Mouse (Mus musculus) hindbrain, embryonic 12.5 days (tissue): Measurements from ENCODE around the gene D630023F18Rik. TPM values are rescaled to one million over a fixed set of nuclear protein-coding genes. Genes with fewer than 3 reads are reported as not detected.

Source experiments
- ATAC-seq: fragments of 200-750 bp; cut with Nextera tagmentation; 2 replicates; pipeline ENCODE4 v1.8.0; 2017; ENCODE audit warnings: moderate TSS enrichment; ENCODE audit not compliant: low FRiP score
- H3K27ac ChIP-seq: fragments of 300-500 bp; sonication (generic); 2 replicates; pipeline ENCODE4 v1.5.1; 2016; ENCODE audit warnings: mild to moderate bottlenecking
- H3K27me3 ChIP-seq: fragments of 300-500 bp; sonication (generic); 2 replicates; pipeline ENCODE4 v1.6.1; 2016; ENCODE audit warnings: mild to moderate bottlenecking
- H3K36me3 ChIP-seq: fragments of 300-500 bp; sonication (generic); 2 replicates; pipeline ENCODE4 v1.6.1; 2016; ENCODE audit warnings: mild to moderate bottlenecking
- H3K4me1 ChIP-seq: fragments of 300-500 bp; sonication (generic); 2 replicates; pipeline ENCODE4 v1.6.1; 2016
- H3K4me2 ChIP-seq: fragments of 300-500 bp; sonication (generic); replicated peaks from 2 replicates; pipeline ENCODE4 v1.6.1; 2016; ENCODE audit warnings: mild to moderate bottlenecking
- H3K4me3 ChIP-seq: fragments of 300-500 bp; sonication (generic); 2 replicates; pipeline ENCODE4 v1.5.1; 2016; ENCODE audit warnings: mild to moderate bottlenecking
- H3K9ac ChIP-seq: fragments of 300-500 bp; sonication (generic); 2 replicates; pipeline ENCODE4 v1.6.1; 2016; ENCODE audit warnings: mild to moderate bottlenecking, moderate library complexity
- H3K9me3 ChIP-seq: fragments of 300-500 bp; sonication (generic); replicated peaks from 2 replicates; pipeline ENCODE4 v1.6.1; 2016; ENCODE audit warnings: mild to moderate bottlenecking
- WGBS: fragments of 180-500 bp; shearing (Covaris S2); methylation state at CpG from one replicate; pipeline ENCODE4 v1.1.7; 2016; 5-methylcytosine and 5-hydroxymethylcytosine counted together
- polyA plus RNA-seq: library from polyadenylated mRNA; unstranded; fragments of >200 nt; fragmentation: Nextera tagmentation; extraction: Ambion mirVana; gene quantifications from 2 replicates; pipeline ENCODE4 v1.2.1, GENCODE M21; 2016

The D630023F18Rik gene
- polyA plus RNA-seq, 1 experiment from 2014 or later, result 0.39 TPM

DNA sequence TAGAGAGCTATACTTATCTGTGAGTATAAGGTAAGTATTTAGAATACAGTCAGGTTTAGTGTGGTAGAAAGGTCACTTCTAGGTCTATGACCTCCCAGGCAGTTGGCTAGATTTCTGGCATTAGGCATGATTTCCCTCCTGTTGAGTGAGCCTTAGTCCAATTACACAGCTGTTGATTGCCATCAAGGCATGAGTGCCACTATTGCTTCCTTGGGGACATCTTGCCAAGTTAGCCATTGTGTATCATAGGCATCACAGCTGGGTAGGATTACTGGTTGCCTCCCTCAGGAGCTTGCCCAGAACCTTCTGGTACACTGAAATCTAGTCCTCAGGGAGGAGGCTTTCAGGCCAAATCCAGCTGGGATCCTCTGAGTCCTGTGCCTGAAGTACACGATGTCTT, 9.8 kb upstream of the D630023F18Rik start:
- no peaks in the 10 kb centered on the region for H3K36me3 ChIP-seq
- H3K4me1 ChIP-seq, result no peaks in the 10 kb centered on the region
- H3K27ac ChIP-seq, result no peak overlapping the region
- no peaks in the 10 kb centered on the region for H3K9me3 ChIP-seq
- no peaks in the 10 kb centered on the region for H3K27me3 ChIP-seq
- H3K4me2 ChIP-seq, result no peak overlapping the region
- no peak overlapping the region for H3K9ac ChIP-seq
- no peak for ATAC-seq
- 80% methylated on average over 1 of the region's 1 CpGs for WGBS
- H3K4me3 ChIP-seq, result no peak overlapping the region

DNA sequence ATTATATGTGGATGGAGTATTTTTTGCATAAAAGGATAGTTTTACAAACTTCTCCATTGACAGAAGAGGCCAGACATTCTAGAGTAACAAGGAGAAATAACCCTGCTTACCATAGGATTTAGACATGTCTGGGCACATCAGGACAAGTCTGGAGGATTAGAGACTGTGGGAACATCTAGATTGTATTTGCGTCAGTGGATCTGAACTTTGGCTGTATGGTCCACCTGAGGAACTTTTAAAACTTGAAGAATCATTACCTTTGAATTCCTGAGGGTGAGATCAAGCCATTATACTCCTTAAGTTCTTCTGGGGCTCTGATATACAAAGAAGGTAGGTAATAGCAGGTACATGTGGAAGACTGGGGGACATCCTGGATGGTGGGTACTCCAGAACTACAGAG, 8.7 kb upstream of the D630023F18Rik start:
- ATAC-seq, result no peak
- Histone ChIP-seq H3K4me3 (no peak overlapping the region), H3K4me2 (no peak overlapping the region), H3K27ac (no peak overlapping the region), H3K9me3 (no peaks in the 10 kb centered on the region), H3K36me3 (no peaks in the 10 kb centered on the region), H3K4me1 (no peaks in the 10 kb centered on the region), H3K27me3 (no peaks in the 10 kb centered on the region), H3K9ac (no peak overlapping the region)
- 92% methylated on average over 1 of the region's 1 CpGs for WGBS

DNA sequence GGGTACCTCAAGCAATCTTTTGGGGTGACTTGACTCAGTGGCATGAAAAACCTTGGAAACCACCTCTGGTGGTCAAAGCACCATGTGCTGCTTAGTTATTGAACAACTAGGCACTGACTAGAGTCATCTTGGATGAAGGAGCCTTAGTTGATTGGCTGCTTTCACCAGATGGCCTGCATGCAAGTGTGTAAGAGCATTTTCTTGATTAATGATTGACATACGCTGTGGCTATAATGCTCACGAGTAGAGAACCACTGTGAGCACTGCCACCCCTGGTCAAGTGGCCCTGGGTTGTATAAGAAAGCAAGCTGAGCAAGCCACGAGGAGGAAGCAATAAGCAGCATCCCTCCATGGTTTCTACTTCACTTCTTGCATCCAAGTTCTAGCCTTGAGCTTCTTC, 7.2 kb upstream of the D630023F18Rik start:
- H3K9ac ChIP-seq, result no peak overlapping the region
- H3K4me1 ChIP-seq, result no peaks in the 10 kb centered on the region
- WGBS, result 79% methylated on average over 3 of the region's 3 CpGs
- no peaks in the 10 kb centered on the region for H3K9me3 ChIP-seq
- ATAC-seq, result no peak
- no peaks in the 10 kb centered on the region for H3K27me3 ChIP-seq
- H3K4me3 ChIP-seq, result no peak overlapping the region
- H3K4me2 ChIP-seq, result no peak overlapping the region
- no peak overlapping the region for H3K27ac ChIP-seq
- H3K36me3 ChIP-seq, result no peaks in the 10 kb centered on the region

DNA sequence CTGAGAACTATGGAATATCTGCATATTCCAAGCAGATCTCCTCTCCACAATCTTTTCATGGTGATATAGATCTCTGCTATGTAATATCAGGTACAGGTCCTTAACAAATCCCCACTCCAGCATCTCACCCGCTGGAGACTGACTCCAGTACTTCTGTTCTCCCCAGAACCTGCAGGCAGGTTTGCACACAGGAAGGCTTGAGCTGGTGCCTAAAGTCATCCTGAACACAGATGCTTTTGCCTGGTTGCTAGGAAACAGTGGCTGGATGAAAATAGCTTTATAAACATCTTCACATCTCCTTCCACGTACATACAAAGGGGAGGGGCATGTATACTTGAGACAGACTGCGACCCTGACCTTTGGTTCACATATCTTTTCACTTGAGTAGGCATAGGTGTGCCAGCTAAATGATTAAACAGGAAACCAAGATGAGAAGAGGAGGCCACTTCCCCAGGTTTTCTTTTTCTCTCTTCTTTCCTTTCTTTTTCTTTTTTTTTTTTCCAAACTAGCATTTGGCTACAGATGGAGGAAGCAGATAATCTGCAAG, 6.7 kb upstream of the D630023F18Rik start:
- Histone ChIP-seq H3K27me3 (no peaks in the 10 kb centered on the region), H3K9ac (no peak overlapping the region), H3K36me3 (no peaks in the 10 kb centered on the region), H3K4me1 (no peaks in the 10 kb centered on the region), H3K27ac (no peak overlapping the region), H3K9me3 (no peaks in the 10 kb centered on the region), H3K4me3 (no peak overlapping the region), H3K4me2 (no peak overlapping the region)
- no peak for ATAC-seq
- 80% methylated on average over 3 of the region's 3 CpGs for WGBS

DNA sequence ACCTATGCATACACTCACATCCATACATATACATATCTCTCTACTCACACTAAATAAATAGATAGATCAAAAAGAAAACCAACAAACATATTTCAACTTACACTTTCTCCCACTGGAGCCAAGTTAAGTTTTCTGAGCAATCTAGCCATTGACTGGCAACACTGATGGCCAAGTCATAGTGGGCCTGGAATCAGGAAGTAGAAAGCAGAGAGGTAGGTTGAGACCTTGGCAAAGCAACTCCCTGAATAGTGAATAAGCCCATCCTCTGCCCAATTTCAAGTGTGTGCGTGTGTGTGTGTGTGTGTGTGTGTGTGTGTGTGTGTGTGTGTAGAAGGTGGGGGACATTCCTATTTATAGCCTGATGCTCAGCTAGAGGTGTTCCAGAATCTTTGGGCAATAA, 3.6 kb downstream of the D630023F18Rik start, which contains the start of gene Gm28845:
Gene Gm28845 (minus strand): TSS at position 121 of the 400 bp plus-strand sequence.
- H3K27ac ChIP-seq, result no peak within 1 kb of the TSS
- no peaks in the 10 kb centered on the region for H3K36me3 ChIP-seq
- H3K27me3 ChIP-seq, result no peaks in the 10 kb centered on the region
- H3K4me2 ChIP-seq, result no peak within 1 kb of the TSS
- H3K4me1 ChIP-seq, result no peaks in the 10 kb centered on the region
- H3K9me3 ChIP-seq, result no peaks in the 10 kb centered on the region
- WGBS, result 89% methylated on average over 1 of the region's 1 CpGs
- no peak for ATAC-seq
- no peak within 1 kb of the TSS for H3K9ac ChIP-seq
- H3K4me3 ChIP-seq, result no peak within 1 kb of the TSS

DNA sequence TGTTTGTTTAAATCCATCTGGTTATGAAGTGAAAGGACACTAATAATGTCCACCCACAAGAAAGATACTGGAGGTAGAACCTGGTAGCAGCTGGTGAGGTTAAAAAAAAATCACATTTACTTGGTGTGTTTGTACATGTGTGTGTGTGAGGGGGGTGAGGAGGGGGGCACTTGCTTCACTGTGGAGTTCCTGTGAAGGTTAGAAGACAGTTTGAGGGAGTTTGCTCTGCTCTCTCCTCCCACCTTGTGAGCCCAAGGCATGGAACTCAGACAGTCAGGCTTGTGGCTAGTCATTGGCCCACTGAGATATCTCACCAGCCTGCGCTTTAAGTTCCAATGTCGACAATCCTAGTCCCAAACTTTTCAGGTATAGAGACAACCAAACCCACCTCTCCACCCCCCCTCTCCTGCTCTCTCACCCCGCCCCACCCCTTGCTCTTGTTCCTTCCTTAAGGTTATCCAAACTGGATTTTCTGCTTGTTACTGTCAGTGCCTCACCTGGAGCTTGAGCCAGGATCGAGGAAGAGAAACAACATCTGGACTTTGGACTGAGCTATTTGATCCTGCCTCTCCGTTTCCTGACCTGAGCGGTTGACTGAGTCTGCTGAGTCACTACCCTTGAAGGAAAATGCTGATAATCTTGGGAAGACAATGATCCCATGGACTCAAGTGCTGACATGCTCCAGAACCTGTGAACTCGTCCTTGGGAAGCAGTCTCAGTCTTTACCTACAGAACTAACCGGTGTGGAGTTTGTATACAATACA, 4.7 kb downstream of the D630023F18Rik start:
- no peak overlapping the region for H3K4me3 ChIP-seq
- H3K4me2 ChIP-seq, result no peak overlapping the region
- WGBS, result 70% methylated on average over 8 of the region's 8 CpGs
- no peaks in the 10 kb centered on the region for H3K4me1 ChIP-seq
- H3K27ac ChIP-seq, result no peak overlapping the region
- ATAC-seq, result no peak
- H3K27me3 ChIP-seq, result no peaks in the 10 kb centered on the region
- no peaks in the 10 kb centered on the region for H3K36me3 ChIP-seq
- H3K9me3 ChIP-seq, result no peaks in the 10 kb centered on the region
- H3K9ac ChIP-seq, result no peak overlapping the region

DNA sequence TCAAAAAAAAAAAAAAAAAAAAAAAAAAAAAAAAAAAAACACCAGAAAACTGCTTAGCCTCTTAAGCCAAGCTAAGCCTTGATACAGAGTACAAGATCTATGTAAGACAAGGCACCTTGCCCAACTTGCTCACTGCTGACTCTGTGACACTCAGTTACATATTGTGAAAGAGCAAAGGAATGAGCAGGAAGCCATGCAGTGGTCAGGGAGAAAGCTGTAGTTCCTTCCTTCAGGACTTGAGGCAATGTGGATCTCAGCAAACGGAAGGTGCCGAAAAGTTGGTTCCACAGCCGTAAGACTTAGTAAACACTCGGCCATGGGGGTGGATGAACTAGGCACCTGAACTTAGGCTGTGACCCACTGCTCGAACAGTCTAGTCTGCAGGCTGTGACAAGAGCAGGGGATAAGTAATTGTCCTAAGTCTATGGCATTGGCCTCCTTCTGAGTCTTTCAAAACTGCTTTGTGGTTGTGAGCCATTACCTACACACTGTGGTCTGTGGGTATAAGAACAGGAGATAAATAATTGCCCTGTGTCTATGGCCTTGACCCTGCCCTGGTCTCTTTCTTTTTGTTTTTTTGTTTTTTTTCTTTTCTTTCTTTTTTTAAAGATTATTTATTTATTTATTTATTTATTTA, 9.4 kb downstream of the D630023F18Rik start:
- 89% methylated on average over 5 of the region's 5 CpGs for WGBS
- ATAC-seq, result no peak

DNA sequence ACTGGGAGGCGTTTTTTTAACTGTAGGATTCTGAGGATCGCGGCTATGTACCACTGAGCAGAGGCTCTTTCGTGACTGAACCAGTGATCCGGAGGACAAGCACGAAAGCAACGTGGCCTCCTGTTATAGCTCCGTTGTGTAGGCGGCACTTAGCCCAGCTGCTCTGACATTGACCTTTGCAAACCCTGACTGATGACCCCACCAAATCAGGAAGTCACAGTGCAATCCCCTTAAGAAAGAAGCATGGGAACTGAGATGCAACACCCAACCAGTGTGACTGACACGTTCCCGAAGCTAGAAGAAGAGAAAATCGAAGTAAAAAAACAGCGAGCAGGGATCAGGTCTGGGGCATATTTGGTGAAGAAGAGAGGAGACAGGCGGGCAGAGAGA, 10.2 kb downstream of the D630023F18Rik start:
- no peak overlapping the region for H3K27ac ChIP-seq
- 0 out of 2 replicates have a peak, but pooled peaks cover 2% of the 10 kb centered on the region for H3K4me1 ChIP-seq
- peak overlapping the region; percentile 35 for H3K4me2 ChIP-seq
- H3K4me3 ChIP-seq, result no peak overlapping the region
- no peak overlapping the region for H3K9ac ChIP-seq
- no peaks in the 10 kb centered on the region for H3K27me3 ChIP-seq
- H3K9me3 ChIP-seq, result no peaks in the 10 kb centered on the region
- 49% methylated on average over 14 of the region's 14 CpGs for WGBS
- no peaks in the 10 kb centered on the region for H3K36me3 ChIP-seq
- no peak for ATAC-seq

More for the DNA sequence above, 9.4 kb downstream of the D630023F18Rik start:
- Histone ChIP-seq H3K9me3 (no peaks in the 10 kb centered on the region), H3K4me3 (no peak overlapping the region), H3K27me3 (no peaks in the 10 kb centered on the region), H3K9ac (no peak overlapping the region), H3K4me1 (0 out of 2 replicates have a peak, but pooled peaks cover 2% of the 10 kb centered on the region), H3K4me2 (no peak overlapping the region), H3K36me3 (no peaks in the 10 kb centered on the region), H3K27ac (no peak overlapping the region)

DNA sequence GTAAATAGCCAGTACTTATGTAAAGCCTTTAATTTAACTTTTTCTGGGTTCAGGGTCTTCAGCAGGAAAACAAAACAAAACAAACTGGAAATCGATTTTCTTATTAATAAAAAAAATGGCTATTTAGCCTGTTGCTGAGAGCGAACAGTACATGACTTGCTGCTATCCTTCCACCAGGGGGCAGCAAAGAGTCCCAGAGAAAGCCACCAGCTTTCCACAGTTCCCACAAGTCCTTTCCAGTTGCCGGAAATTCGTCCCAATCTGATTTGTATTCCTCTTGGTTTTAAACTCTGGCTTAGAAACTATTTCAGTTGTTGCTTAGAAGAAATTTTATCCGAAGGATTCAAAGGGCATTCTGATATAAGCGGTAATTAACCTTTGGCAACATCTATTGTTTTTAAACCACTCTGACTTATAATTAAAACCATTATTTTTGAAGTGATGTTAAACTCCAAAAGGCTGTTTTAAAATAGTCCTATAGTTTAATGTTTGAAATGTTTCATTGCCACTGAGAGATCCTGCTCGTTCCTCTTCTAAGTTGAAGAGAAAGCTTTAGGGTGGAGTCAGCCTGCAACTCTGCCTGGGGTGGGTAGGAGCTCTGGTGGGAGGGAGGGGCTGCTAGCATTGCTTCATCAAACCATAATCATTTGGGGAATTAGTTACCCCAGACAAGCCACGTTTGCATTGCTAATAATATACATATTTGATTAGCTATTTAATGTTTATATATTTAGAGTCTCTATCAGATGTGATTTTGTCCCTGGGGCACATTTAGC, 10.8 kb downstream of the D630023F18Rik start:
- ATAC-seq, result peak; percentile 58; the same call in 1 of the 2 replicates
- no peak overlapping the region for H3K4me3 ChIP-seq
- H3K9me3 ChIP-seq, result no peaks in the 10 kb centered on the region
- H3K27me3 ChIP-seq, result no peaks in the 10 kb centered on the region
- H3K4me2 ChIP-seq, result peak overlapping the region; percentile 35
- no peak overlapping the region for H3K27ac ChIP-seq
- 12% methylated on average over 8 of the region's 8 CpGs for WGBS
- H3K4me1 ChIP-seq, result 0 out of 2 replicates have a peak, but pooled peaks cover 2% of the 10 kb centered on the region
- H3K36me3 ChIP-seq, result no peaks in the 10 kb centered on the region
- no peak overlapping the region for H3K9ac ChIP-seq

DNA sequence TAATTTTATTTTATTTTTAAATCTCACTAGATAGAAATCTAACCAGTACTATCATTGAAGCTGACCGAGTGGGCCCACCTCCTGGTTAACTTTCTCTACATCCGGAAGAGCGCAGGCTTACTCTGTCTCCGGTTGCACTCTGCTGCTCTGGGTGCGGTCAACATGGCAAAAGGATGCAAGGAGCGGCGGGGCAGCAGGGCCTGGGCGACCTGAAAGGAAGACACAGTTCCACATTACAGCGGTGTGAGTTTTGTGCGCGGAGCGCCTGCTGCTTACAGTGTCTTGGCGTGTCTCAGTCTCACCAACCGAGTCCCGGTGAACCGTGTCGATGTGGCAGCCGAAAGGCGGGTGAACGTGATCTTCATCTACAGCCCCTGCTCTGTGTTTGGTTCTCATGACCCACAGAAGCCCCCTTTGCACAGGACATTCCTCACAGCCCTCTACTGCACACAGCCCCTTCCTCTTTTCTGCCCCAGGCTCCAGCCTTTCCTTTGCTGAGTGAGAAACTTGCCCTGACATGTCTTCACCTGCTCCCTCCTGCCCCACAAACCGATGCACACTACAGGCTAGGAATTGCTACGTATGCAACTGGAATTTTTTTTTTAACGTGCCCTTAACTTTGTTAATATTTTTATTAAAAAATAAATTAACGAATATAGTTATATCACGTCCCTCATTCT, 13.1 kb downstream of the D630023F18Rik start:
- Histone ChIP-seq H3K36me3 (no peaks in the 10 kb centered on the region), H3K27me3 (no peaks in the 10 kb centered on the region), H3K9ac (no peak overlapping the region), H3K27ac (no peak overlapping the region), H3K9me3 (no peaks in the 10 kb centered on the region), H3K4me1 (0 out of 2 replicates have a peak, but pooled peaks cover 2% of the 10 kb centered on the region), H3K4me3 (no peak overlapping the region), H3K4me2 (no peak overlapping the region)
- 77% methylated on average over 25 of the region's 25 CpGs for WGBS
- ATAC-seq, result no peak

DNA sequence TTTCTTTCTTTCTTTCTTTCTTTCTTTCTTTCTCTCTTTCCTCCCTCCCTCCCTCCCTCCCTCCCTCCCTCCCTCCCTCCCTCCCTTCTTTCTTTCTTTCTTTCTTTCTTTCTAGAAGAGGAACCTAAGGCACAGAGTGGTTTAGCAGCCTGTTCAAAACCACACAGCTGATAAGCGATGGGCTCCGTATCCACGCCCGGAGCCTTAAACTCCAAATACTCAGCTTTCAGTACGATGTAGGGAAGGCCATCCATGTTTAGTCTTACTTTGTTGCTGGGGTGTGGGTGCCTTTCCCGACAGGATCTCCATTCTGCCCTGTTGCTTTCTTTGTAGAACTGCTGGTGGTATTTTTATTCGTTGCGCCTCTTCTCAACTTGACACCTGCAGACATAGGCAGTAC, 13.8 kb downstream of the D630023F18Rik start:
- no peak for ATAC-seq
- Histone ChIP-seq H3K36me3 (no peaks in the 10 kb centered on the region), H3K9me3 (no peaks in the 10 kb centered on the region), H3K9ac (no peak overlapping the region), H3K4me1 (0 out of 2 replicates have a peak, but pooled peaks cover 2% of the 10 kb centered on the region), H3K27me3 (no peaks in the 10 kb centered on the region), H3K4me3 (no peak overlapping the region), H3K27ac (no peak overlapping the region), H3K4me2 (no peak overlapping the region)
- WGBS, result 89% methylated on average over 8 of the region's 8 CpGs
